In the genomic region with DNA sequence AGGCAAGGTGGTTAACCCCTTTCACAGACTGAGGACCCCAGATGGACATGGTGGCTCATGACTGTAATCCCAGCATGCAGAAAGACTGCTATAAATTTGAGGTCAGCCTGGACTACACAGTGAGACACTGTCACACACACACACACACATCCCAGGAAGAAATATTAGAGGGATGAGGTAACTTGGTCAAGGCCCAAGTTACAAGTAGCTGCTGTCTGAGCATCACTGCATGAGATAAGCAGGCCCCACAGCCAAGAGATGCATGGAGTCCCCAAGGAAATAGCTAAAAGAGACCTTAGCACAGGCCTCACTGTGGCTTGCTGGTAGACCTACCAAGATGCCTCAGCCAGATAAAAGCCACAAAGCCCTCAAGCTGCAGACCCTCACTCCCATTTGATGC, we compare ENCODE assay signal across 16 mouse cellular contexts. TPM values are rescaled to one million over a fixed set of nuclear protein-coding genes. Genes with fewer than 3 reads are reported as not detected.
"Had no signal": no experiment of that assay in that cellular context is flagged by ENCODE, and none has a peak within 500 bp of the region (broad histone marks: within the 10 kb centered on the region; RNA-seq: fewer than 3 reads in every experiment).

No protein-coding gene starts in this region.

- H3K27ac ChIP-seq: kidney, postnatal 0 days; left cerebral cortex, adult 2 months; liver, embryonic 13.5 days; stomach, postnatal 0 days had no signal

- H3K4me3 ChIP-seq: left cerebral cortex, adult 2 months; liver, embryonic 13.5 days had no signal

- DNase-seq: kidney, postnatal 36 days; layer of hippocampus, postnatal 36 days; liver, embryonic 13.5 days; lung, adult 2 months; lung, postnatal 14 days; lung, postnatal 4 days; midbrain, embryonic 14.5 days; thymus, adult 2 months; thymus, postnatal 14 days; thymus, postnatal 4 days had no signal

- H3K9ac ChIP-seq: liver, embryonic 13.5 days had no signal

- H3K9me3 ChIP-seq: liver, embryonic 13.5 days had no signal

- H3K4me2 ChIP-seq: liver, embryonic 13.5 days; midbrain, embryonic 11.5 days had no signal

- H3K36me3 ChIP-seq: liver, embryonic 13.5 days had no signal

- H3K27me3 ChIP-seq: liver, embryonic 13.5 days had no signal

RNA-seq across cellular contexts. Expression of a gene that starts 39.6 kb away (rescaled TPM):
- total RNA-seq: megakaryocyte progenitor cell, adult 5-6 weeks; megakaryocyte-erythroid progenitor cell, adult 5-6 weeks had no signal
